Mouse (Mus musculus): ENCODE results near the gene Sp6. TPM values are rescaled to one million over a fixed set of nuclear protein-coding genes. Genes with fewer than 3 reads are reported as not detected.
A peak's percentile ranks its signal among the peaks of the same experiment; 100 is the strongest.

Sp6 gene
- polyA plus RNA-seq, 1 experiment from 2014 or later = 0.04 TPM

- no peak overlapping the region; the same call in 1 of the 2 replicates for H3K4me3 ChIP-seq (ENCODE audit: low read depth, low read length)
- H3K27me3 ChIP-seq (replicated peaks; ENCODE audit: control insufficient read depth, insufficient read depth, low read length) = no peaks in the 10 kb centered on the region
- H3K4me2 ChIP-seq (replicated peaks; ENCODE audit: low read depth) = peak overlapping the region; percentile 79; the same call in 1 of the 2 replicates
- H3K36me3 ChIP-seq (ENCODE audit: control insufficient read depth, insufficient read depth) = no peaks in the 10 kb centered on the region
- no peak for TF ChIP-seq CTCF (IDR thresholded peaks at IDR 0.05; ENCODE audit: low read depth)
- H3K9ac ChIP-seq (ENCODE audit: low read depth, low read length) = peak overlapping the region; percentile 83; the same call in 1 of the 2 replicates
- H3K9me3 ChIP-seq (ENCODE audit: control insufficient read depth) = no peaks in the 10 kb centered on the region
- H3K4me1 ChIP-seq (replicated peaks; ENCODE audit: control insufficient read depth, insufficient read depth, low read length) = peaks cover 3% of the 10 kb centered on the region
- no peak for ATAC-seq
- WGBS = 71% methylated on average over 10 of the region's 10 CpGs
- no peak overlapping the region for H3K27ac ChIP-seq (ENCODE audit: low read depth, low read length)
These were observed 37.4 kb upstream of the Sp6 start for GRCm38 (mm10) chr11:96975511-96976378.

- WGBS = 45% methylated on average over 3 of the region's 3 CpGs
- Histone ChIP-seq H3K4me2 (replicated peaks; ENCODE audit: low read depth) (peak overlapping the region; percentile 79), H3K36me3 (ENCODE audit: control insufficient read depth, insufficient read depth) (no peaks in the 10 kb centered on the region), H3K9me3 (ENCODE audit: control insufficient read depth) (no peaks in the 10 kb centered on the region), H3K4me1 (replicated peaks; ENCODE audit: control insufficient read depth, insufficient read depth, low read length) (peaks cover 3% of the 10 kb centered on the region), H3K9ac (ENCODE audit: low read depth, low read length) (peak overlapping the region; percentile 83; the same call in 1 of the 2 replicates), H3K27ac (ENCODE audit: low read depth, low read length) (no peak overlapping the region), H3K27me3 (replicated peaks; ENCODE audit: control insufficient read depth, insufficient read depth, low read length) (no peaks in the 10 kb centered on the region), H3K4me3 (ENCODE audit: low read depth, low read length) (peak overlapping the region; percentile 73)
- no peak for TF ChIP-seq CTCF (IDR thresholded peaks at IDR 0.05; ENCODE audit: low read depth)
- no peak for ATAC-seq
These were observed 36.9 kb upstream of the Sp6 start for GRCm38 (mm10) chr11:96976379-96976687.

- H3K4me2 ChIP-seq (replicated peaks; ENCODE audit: low read depth) = peak overlapping the region; percentile 79
- H3K27me3 ChIP-seq (replicated peaks; ENCODE audit: control insufficient read depth, insufficient read depth, low read length) = no peaks in the 10 kb centered on the region
- peak overlapping the region; percentile 89 for H3K27ac ChIP-seq (ENCODE audit: low read depth, low read length)
- no peaks in the 10 kb centered on the region for H3K9me3 ChIP-seq (ENCODE audit: control insufficient read depth)
- H3K4me1 ChIP-seq (replicated peaks; ENCODE audit: control insufficient read depth, insufficient read depth, low read length) = peaks cover 3% of the 10 kb centered on the region
- peak; percentile 49 for TF ChIP-seq CTCF (IDR thresholded peaks at IDR 0.05; ENCODE audit: low read depth)
- no peaks in the 10 kb centered on the region for H3K36me3 ChIP-seq (ENCODE audit: control insufficient read depth, insufficient read depth)
- peak overlapping the region; percentile 73 for H3K4me3 ChIP-seq (ENCODE audit: low read depth, low read length)
- under 1% methylated on average over 44 of the region's 50 CpGs for WGBS
- peak; percentile 78 for ATAC-seq
- peak overlapping the region; percentile 83 for H3K9ac ChIP-seq (ENCODE audit: low read depth, low read length)
These were observed 36.1 kb upstream of the Sp6 start for GRCm38 (mm10) chr11:96976911-96977591.

GRCm38 (mm10) chr11:96977606-96978400 lies 35.4 kb upstream of the Sp6 start:
- Histone ChIP-seq H3K4me2 (replicated peaks; ENCODE audit: low read depth) (peak overlapping the region; percentile 91), H3K36me3 (ENCODE audit: control insufficient read depth, insufficient read depth) (no peaks in the 10 kb centered on the region), H3K4me3 (ENCODE audit: low read depth, low read length) (peak overlapping the region; percentile 73), H3K27ac (ENCODE audit: low read depth, low read length) (peak overlapping the region; percentile 89), H3K9ac (ENCODE audit: low read depth, low read length) (peak overlapping the region; percentile 83), H3K9me3 (ENCODE audit: control insufficient read depth) (no peaks in the 10 kb centered on the region), H3K4me1 (replicated peaks; ENCODE audit: control insufficient read depth, insufficient read depth, low read length) (peaks cover 3% of the 10 kb centered on the region), H3K27me3 (replicated peaks; ENCODE audit: control insufficient read depth, insufficient read depth, low read length) (no peaks in the 10 kb centered on the region)
- TF ChIP-seq CTCF (IDR thresholded peaks at IDR 0.05; ENCODE audit: low read depth) = no peak
- WGBS = under 1% methylated on average over 44 of the region's 45 CpGs
- ATAC-seq = peak; percentile 97

- 22% methylated on average over 17 of the region's 17 CpGs for WGBS
- TF ChIP-seq CTCF (IDR thresholded peaks at IDR 0.05; ENCODE audit: low read depth) = no peak
- ATAC-seq = no peak
These were observed 34.6 kb upstream of the Sp6 start for GRCm38 (mm10) chr11:96978401-96979246.

More at GRCm38 (mm10) chr11:96978401-96979246, 34.6 kb upstream of the Sp6 start:
- no peaks in the 10 kb centered on the region for H3K9me3 ChIP-seq (ENCODE audit: control insufficient read depth)
- H3K4me1 ChIP-seq (replicated peaks; ENCODE audit: control insufficient read depth, insufficient read depth, low read length) = peaks cover 3% of the 10 kb centered on the region
- peak overlapping the region; percentile 91 for H3K4me2 ChIP-seq (replicated peaks; ENCODE audit: low read depth)
- no peaks in the 10 kb centered on the region for H3K27me3 ChIP-seq (replicated peaks; ENCODE audit: control insufficient read depth, insufficient read depth, low read length)
- H3K9ac ChIP-seq (ENCODE audit: low read depth, low read length) = peak overlapping the region; percentile 65
- no peaks in the 10 kb centered on the region for H3K36me3 ChIP-seq (ENCODE audit: control insufficient read depth, insufficient read depth)
- peak overlapping the region; percentile 73 for H3K4me3 ChIP-seq (ENCODE audit: low read depth, low read length)
- H3K27ac ChIP-seq (ENCODE audit: low read depth, low read length) = peak overlapping the region; percentile 82
